Mouse (Mus musculus): ENCODE measurements at regions not wholly inside any gene's neighbourhood (a gene's known extent, or its start where the extent isn't known, plus 50 kb on each side); places are given as distances from the start of the nearest gene placed in this dataset.

DNA sequence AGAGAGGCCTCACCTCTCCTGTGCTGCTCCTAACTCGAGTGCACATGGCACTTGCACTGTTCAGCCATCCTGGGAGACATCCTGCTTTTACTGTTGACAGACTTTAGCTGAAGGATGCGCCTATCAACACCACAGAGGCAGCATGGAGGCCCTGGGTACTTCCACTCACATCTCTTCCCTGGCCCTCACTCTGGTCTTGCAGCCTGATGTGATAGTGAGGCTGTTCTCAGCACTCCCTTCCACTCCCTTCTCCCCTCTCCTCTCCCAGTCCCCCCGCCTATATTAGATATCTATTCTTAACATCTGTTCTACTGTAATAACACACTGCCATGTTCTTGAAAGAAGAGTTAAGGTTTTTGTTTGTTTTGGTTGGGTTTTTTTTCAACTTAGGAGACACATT, 50.2 kb upstream of the Bod1 start:
- Histone ChIP-seq H3K9me3 (ENCODE audit: control insufficient read depth, low read length) (no peaks in the 10 kb centered on the region), H3K27ac (ENCODE audit: low read length) (no peak overlapping the region), H3K9ac (ENCODE audit: low read length) (no peak overlapping the region), H3K27me3 (ENCODE audit: control insufficient read depth, insufficient read depth, low read depth, low read length) (no peaks in the 10 kb centered on the region), H3K36me3 (ENCODE audit: control insufficient read depth, insufficient read depth, low read length) (no peaks in the 10 kb centered on the region), H3K4me1 (replicated peaks; ENCODE audit: control insufficient read depth, insufficient read depth, low read length) (no peaks in the 10 kb centered on the region; the same call in 1 of the 2 replicates), H3K4me2 (ENCODE audit: low read depth, low read length) (no peak overlapping the region), H3K4me3 (ENCODE audit: low read length) (no peak overlapping the region)
- 54% methylated on average over 3 of the region's 3 CpGs for WGBS
- ATAC-seq (ENCODE audit: low read depth) = no peak

DNA sequence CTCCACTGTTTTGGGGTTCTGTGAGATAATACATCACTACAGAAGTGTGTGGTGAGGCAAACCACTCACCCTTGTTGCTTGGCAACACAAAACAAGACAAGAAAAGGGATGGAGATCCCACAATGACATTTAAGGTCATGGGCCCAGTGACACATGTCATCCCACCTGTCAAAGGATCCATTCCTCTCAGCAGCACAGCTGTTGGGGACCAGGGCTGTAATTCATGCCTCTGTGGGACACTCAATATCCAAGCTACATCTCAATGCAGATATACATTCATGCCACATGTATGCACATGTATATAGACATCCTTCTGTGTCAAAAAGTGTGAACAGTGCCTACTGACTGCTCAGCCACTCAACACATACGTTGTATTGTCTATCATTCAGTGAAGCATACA, 52.8 kb upstream of the Bod1 start:
- Histone ChIP-seq H3K27ac (ENCODE audit: low read length) (no peak overlapping the region), H3K4me1 (replicated peaks; ENCODE audit: control insufficient read depth, insufficient read depth, low read length) (no peaks in the 10 kb centered on the region; the same call in 1 of the 2 replicates), H3K27me3 (ENCODE audit: control insufficient read depth, insufficient read depth, low read depth, low read length) (no peaks in the 10 kb centered on the region), H3K4me3 (ENCODE audit: low read length) (no peak overlapping the region), H3K9ac (ENCODE audit: low read length) (no peak overlapping the region), H3K4me2 (ENCODE audit: low read depth, low read length) (no peak overlapping the region), H3K36me3 (ENCODE audit: control insufficient read depth, insufficient read depth, low read length) (no peaks in the 10 kb centered on the region), H3K9me3 (ENCODE audit: control insufficient read depth, low read length) (no peaks in the 10 kb centered on the region)
- 76% methylated on average over 1 of the region's 1 CpGs for WGBS
- no peak for ATAC-seq (ENCODE audit: low read depth)

DNA sequence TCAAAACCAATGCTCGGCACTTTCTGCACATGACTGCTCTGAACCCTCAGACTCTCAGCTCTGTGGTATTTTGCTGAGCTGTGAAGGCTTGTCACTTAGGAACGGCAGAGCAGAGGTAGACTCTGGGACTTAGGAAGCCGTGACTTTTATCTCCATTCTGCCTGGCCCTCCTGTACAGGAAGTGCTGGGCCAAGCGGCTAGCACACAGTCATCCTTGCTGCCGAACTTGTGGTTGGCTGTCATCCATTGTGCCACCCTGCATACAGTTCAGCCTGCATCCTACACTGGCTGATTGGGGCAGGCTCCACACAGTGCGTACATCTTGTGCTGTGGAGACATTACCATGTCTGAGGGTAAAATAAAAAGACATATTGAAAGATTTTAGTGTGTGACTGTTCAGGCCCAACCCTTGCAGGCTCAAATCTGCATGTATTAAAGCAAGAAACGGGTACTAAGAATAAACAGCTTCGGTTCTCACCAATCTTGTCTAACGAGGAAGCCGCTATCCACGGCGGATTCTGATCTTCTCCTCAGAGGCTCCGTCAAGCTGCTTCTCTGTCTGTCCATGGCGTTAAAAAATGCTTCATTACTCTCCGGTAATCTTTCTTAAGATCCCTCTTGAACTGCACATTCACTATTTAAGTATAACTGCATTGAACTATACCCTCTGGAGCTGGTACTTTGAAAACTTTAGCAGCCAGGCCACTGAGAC, 54.4 kb upstream of the Bod1 start:
- Histone ChIP-seq H3K36me3 (ENCODE audit: control insufficient read depth, insufficient read depth, low read length) (no peaks in the 10 kb centered on the region), H3K9ac (ENCODE audit: low read length) (no peak overlapping the region), H3K27ac (ENCODE audit: low read length) (no peak overlapping the region), H3K27me3 (ENCODE audit: control insufficient read depth, insufficient read depth, low read depth, low read length) (no peaks in the 10 kb centered on the region), H3K4me3 (ENCODE audit: low read length) (no peak overlapping the region), H3K4me2 (ENCODE audit: low read depth, low read length) (no peak overlapping the region), H3K9me3 (ENCODE audit: control insufficient read depth, low read length) (no peaks in the 10 kb centered on the region), H3K4me1 (replicated peaks; ENCODE audit: control insufficient read depth, insufficient read depth, low read length) (no peaks in the 10 kb centered on the region; the same call in 1 of the 2 replicates)
- ATAC-seq (ENCODE audit: low read depth) = 0 out of 2 replicates have a peak, but pooled peaks have one; percentile 26
- 69% methylated on average over 15 of the region's 15 CpGs for WGBS

DNA sequence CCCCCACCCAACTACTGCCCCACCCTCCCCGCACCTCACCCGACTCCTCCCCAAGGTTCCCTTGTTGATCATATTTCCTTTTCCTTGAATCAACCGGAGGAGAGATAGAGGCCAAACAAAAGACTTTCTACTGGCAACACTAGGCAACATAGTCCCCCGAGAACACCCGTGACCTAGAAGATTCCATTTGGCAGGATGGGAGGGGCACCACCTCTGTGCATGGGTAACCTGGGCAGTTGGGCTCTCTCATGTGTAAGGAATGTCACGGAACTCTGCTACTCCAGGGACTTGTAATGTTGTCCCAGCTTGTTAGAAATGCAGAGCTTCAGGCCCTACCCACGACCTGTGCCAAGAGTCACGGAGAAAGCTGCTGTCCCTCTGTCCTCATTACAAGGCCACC, 55.6 kb upstream of the Bod1 start:
- no peak overlapping the region for H3K4me3 ChIP-seq (ENCODE audit: low read length)
- no peaks in the 10 kb centered on the region for H3K36me3 ChIP-seq (ENCODE audit: control insufficient read depth, insufficient read depth, low read length)
- H3K9me3 ChIP-seq (ENCODE audit: control insufficient read depth, low read length) = no peaks in the 10 kb centered on the region
- H3K9ac ChIP-seq (ENCODE audit: low read length) = no peak overlapping the region
- no peaks in the 10 kb centered on the region for H3K27me3 ChIP-seq (ENCODE audit: control insufficient read depth, insufficient read depth, low read depth, low read length)
- ATAC-seq (ENCODE audit: low read depth) = 0 out of 2 replicates have a peak, but pooled peaks have one; percentile 58
- no peak overlapping the region for H3K4me2 ChIP-seq (ENCODE audit: low read depth, low read length)
- H3K27ac ChIP-seq (ENCODE audit: low read length) = no peak overlapping the region
- no peaks in the 10 kb centered on the region; the same call in 1 of the 2 replicates for H3K4me1 ChIP-seq (replicated peaks; ENCODE audit: control insufficient read depth, insufficient read depth, low read length)
- WGBS = 60% methylated on average over 8 of the region's 8 CpGs

DNA sequence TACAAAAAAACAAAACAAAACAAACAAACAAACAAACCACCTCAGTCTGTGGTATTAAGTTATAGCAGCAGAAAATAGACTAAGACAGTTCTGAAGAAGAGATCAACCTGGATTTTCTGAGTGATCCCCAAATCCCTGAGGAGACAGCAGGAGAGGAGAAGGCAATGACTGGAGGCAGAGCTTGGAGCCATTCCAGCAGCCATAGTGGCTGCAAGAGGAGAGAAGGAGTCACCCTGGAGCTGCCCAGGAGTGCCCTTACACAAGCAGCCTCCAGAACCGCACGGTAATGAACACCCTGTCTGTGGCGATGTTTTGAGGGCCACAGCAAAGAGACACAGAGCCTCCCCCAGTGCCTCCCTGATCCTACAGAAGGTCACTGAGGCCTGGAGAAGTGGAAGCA, 58.0 kb upstream of the Bod1 start:
- Histone ChIP-seq H3K4me1 (replicated peaks; ENCODE audit: control insufficient read depth, insufficient read depth, low read length) (peaks cover 10% of the 10 kb centered on the region; the same call in 1 of the 2 replicates), H3K36me3 (ENCODE audit: control insufficient read depth, insufficient read depth, low read length) (no peaks in the 10 kb centered on the region), H3K4me3 (ENCODE audit: low read length) (no peak overlapping the region), H3K27me3 (ENCODE audit: control insufficient read depth, insufficient read depth, low read depth, low read length) (no peaks in the 10 kb centered on the region), H3K27ac (ENCODE audit: low read length) (no peak overlapping the region), H3K9me3 (ENCODE audit: control insufficient read depth, low read length) (no peaks in the 10 kb centered on the region), H3K4me2 (ENCODE audit: low read depth, low read length) (no peak overlapping the region), H3K9ac (ENCODE audit: low read length) (no peak overlapping the region)
- no peak for ATAC-seq (ENCODE audit: low read depth)
- WGBS = 62% methylated on average over 3 of the region's 3 CpGs

DNA sequence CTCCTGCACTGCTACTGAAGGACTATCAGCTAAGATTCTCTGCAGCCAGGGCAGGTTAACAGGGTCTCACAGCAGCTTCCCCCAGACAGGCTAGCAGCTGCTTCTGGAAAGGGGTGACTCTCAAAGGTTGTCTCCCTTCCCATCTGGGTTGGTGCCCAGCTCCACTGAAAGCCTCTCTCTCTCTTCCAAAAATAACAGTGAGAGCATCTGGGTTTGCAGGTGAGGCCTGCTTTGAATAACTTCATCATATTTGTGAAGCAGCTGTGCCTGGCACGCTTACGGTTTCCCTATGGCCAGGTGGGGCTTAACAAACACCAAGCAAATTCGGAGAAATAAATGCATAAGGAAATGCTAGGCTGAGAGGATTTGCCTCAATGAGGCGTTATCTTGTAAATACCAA, 58.5 kb upstream of the Bod1 start:
- no peak overlapping the region for H3K4me2 ChIP-seq (ENCODE audit: low read depth, low read length)
- H3K9ac ChIP-seq (ENCODE audit: low read length) = no peak overlapping the region
- no peaks in the 10 kb centered on the region for H3K36me3 ChIP-seq (ENCODE audit: control insufficient read depth, insufficient read depth, low read length)
- H3K4me1 ChIP-seq (replicated peaks; ENCODE audit: control insufficient read depth, insufficient read depth, low read length) = peaks cover 10% of the 10 kb centered on the region; the same call in 1 of the 2 replicates
- no peak for ATAC-seq (ENCODE audit: low read depth)
- no peak overlapping the region for H3K27ac ChIP-seq (ENCODE audit: low read length)
- H3K4me3 ChIP-seq (ENCODE audit: low read length) = no peak overlapping the region
- WGBS = 72% methylated on average over 4 of the region's 4 CpGs
- no peaks in the 10 kb centered on the region for H3K9me3 ChIP-seq (ENCODE audit: control insufficient read depth, low read length)
- H3K27me3 ChIP-seq (ENCODE audit: control insufficient read depth, insufficient read depth, low read depth, low read length) = no peaks in the 10 kb centered on the region

DNA sequence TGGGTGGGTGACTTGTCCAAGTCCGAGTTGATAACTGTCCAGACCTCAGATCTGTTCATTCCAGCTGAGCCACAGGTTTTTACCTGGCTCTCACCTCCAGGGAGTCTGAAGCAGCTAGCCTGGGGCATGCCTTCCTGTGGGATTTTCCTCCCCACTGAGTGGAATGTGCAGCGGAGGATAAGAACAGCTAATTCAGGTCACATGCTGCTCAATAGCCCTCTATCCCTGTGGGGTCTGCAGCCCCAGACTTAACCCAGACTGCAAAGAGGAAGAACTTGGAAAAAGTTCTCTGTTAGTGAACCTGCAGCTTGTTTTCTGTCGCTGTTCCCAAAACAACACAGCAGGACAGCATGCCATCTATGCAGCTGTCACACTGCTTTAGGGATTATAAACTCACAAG, 59.0 kb upstream of the Bod1 start:
- H3K9me3 ChIP-seq (ENCODE audit: control insufficient read depth, low read length) = no peaks in the 10 kb centered on the region
- peaks cover 10% of the 10 kb centered on the region; the same call in 1 of the 2 replicates for H3K4me1 ChIP-seq (replicated peaks; ENCODE audit: control insufficient read depth, insufficient read depth, low read length)
- no peak for ATAC-seq (ENCODE audit: low read depth)
- WGBS = 41% methylated on average over 3 of the region's 3 CpGs
- H3K27me3 ChIP-seq (ENCODE audit: control insufficient read depth, insufficient read depth, low read depth, low read length) = no peaks in the 10 kb centered on the region
- no peaks in the 10 kb centered on the region for H3K36me3 ChIP-seq (ENCODE audit: control insufficient read depth, insufficient read depth, low read length)
- no peak overlapping the region for H3K4me2 ChIP-seq (ENCODE audit: low read depth, low read length)
- H3K9ac ChIP-seq (ENCODE audit: low read length) = no peak overlapping the region
- no peak overlapping the region for H3K4me3 ChIP-seq (ENCODE audit: low read length)
- H3K27ac ChIP-seq (ENCODE audit: low read length) = no peak overlapping the region

DNA sequence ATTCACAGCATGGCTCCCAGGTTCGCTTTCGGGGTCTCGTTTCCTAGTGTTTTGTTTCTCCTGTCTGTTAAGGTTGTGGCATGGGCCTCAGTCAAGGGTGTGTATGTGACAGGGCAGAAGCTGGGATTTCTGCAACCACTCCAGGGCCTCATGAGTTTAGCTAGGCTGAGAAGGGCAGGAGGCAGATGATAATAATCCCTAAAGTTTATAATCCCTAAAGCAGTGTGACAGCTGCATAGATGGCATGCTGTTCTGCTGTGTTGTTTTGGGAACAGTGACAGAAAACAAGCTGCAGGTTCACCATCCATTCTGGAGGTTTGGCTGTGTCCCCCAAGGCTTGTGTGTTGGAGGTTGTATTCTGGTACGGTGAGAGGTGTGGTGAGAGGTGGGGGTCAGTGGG, 59.8 kb upstream of the Bod1 start:
- Histone ChIP-seq H3K9ac (ENCODE audit: low read length) (no peak overlapping the region), H3K4me2 (ENCODE audit: low read depth, low read length) (no peak overlapping the region), H3K4me1 (replicated peaks; ENCODE audit: control insufficient read depth, insufficient read depth, low read length) (peaks cover 10% of the 10 kb centered on the region; the same call in 1 of the 2 replicates), H3K27me3 (ENCODE audit: control insufficient read depth, insufficient read depth, low read depth, low read length) (no peaks in the 10 kb centered on the region), H3K27ac (ENCODE audit: low read length) (no peak overlapping the region), H3K4me3 (ENCODE audit: low read length) (no peak overlapping the region), H3K9me3 (ENCODE audit: control insufficient read depth, low read length) (no peaks in the 10 kb centered on the region), H3K36me3 (ENCODE audit: control insufficient read depth, insufficient read depth, low read length) (no peaks in the 10 kb centered on the region)
- no peak for ATAC-seq (ENCODE audit: low read depth)
- WGBS = 82% methylated on average over 4 of the region's 4 CpGs

DNA sequence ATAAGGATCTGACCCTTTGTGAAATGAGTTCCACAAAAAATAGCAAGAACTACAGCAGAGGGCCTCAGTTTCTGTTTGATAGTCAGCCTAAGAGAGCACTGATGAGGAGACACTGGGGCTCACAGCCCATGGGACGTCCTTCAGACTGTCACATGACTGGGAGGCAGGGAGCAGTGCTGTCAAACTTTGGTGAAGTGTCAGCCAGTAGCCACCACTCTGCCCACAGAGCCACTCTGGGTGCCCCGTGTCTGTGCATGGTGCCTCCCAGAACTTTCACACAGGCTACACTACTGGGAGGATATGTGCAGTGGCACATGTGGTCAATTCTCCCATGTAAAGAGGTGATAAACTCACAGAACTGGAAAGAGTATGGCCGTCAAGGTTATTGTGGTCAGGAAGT, 60.7 kb upstream of the Bod1 start:
- Histone ChIP-seq H3K4me2 (ENCODE audit: low read depth, low read length) (no peak overlapping the region), H3K36me3 (ENCODE audit: control insufficient read depth, insufficient read depth, low read length) (no peaks in the 10 kb centered on the region), H3K27me3 (ENCODE audit: control insufficient read depth, insufficient read depth, low read depth, low read length) (no peaks in the 10 kb centered on the region), H3K9me3 (ENCODE audit: control insufficient read depth, low read length) (no peaks in the 10 kb centered on the region), H3K9ac (ENCODE audit: low read length) (no peak overlapping the region), H3K4me3 (ENCODE audit: low read length) (no peak overlapping the region), H3K4me1 (replicated peaks; ENCODE audit: control insufficient read depth, insufficient read depth, low read length) (peaks cover 10% of the 10 kb centered on the region), H3K27ac (ENCODE audit: low read length) (no peak overlapping the region)
- 56% methylated on average over 3 of the region's 3 CpGs for WGBS
- no peak for ATAC-seq (ENCODE audit: low read depth)

Data from lung, embryonic 16.5 days (tissue).